Mouse (Mus musculus): ENCODE data around the gene Hmga1. TPM values are rescaled to one million over a fixed set of nuclear protein-coding genes. Genes with fewer than 3 reads are reported as not detected.
A peak's percentile ranks its signal among the peaks of the same experiment; 100 is the strongest.

Hmga1 gene
- polyA plus RNA-seq, 1 experiment from 2014 or later, result 389 TPM

DNA sequence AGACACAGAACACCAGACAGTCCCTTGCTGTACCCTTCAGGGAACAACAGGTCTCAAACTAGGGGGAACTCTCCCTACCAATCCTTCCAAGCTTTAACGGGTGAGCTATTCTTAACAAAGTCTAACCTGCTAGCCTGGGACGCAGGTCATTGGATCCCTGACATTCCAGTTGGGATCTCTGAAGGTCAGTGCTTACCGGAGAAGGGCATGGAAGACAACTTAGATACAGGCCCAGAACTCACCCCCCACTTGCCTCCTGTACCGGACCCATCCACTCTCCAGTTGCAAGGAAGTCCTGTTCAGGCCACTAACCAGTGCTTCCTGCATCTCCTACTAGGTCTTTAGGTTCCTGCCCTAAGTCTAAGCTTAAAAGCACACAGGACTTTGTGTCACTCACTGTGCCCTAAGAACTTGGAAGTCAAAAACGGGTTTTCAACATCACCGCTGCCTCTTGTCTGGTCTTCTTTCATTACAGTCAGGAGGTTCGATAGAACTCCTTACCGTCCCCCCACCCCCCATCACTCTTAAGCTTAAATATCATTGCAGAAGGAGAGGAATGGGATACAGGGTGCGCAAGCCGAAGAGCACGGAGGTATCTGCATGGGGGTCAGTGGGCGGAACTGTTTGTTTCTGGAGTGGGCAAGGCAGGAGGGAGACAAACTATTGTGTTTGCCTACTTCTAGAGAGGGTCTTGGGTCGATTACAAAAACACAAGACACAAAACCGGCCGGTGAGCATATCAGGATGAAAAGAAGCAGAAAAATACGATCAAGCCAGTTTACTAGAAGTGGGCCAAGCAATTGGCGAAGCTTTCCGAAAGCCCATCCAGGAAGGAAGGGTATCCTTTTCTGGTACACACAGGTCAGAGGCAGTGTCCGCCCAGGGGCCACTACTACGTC, 2.0 kb upstream of the Hmga1 start:
- DNase-seq (ENCODE audit: low spot score) (no peak), ATAC-seq (replicated peaks; ENCODE audit: low FRiP score, low TSS enrichment, low read depth) (no peak)
- Histone ChIP-seq H3K9me3 (ENCODE audit: control insufficient read depth, low read length) (no peaks in the 10 kb centered on the region), H3K36me3 (ENCODE audit: control insufficient read depth, insufficient read depth, low read length) (no peaks in the 10 kb centered on the region), H3K4me1 (replicated peaks; ENCODE audit: control insufficient read depth, insufficient read depth, low read length) (peaks cover 15% of the 10 kb centered on the region; the same call in 1 of the 2 replicates), H3K4me3 (ENCODE audit: low read depth, low read length) (peak overlapping the region; percentile 58), H3K9ac (ENCODE audit: low read length) (peak overlapping the region; percentile 82), H3K4me2 (ENCODE audit: low read length) (peak overlapping the region; percentile 69), H3K27me3 (replicated peaks; ENCODE audit: control insufficient read depth, insufficient read depth, low read length) (no peaks in the 10 kb centered on the region), H3K27ac (ENCODE audit: low read depth) (peak overlapping the region; percentile 92)
- 47% methylated on average over 20 of the region's 20 CpGs for WGBS

DNA sequence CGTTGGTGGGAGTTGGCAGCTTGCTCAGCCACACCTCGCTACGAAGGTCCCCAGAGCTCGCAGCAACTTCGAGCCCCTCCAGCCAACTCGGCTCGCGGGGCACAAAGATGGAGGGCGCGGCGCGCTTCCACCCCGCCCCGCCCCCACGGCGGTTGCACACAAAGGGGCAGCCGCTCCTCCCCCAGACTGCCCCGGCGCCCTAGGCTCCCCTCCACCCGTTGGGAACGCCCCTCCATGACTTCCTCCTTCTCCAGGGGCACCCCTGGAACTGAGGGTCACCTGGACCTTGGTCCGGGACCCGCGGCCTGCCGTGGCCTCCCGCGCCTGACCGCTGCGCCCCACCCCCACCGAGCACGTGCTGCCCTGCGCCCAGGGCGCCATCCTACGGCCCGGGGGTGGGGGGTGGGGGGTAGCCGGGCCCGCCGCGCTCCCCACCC, 1.2 kb upstream of the Hmga1 start:
- 2% methylated on average over 37 of the region's 39 CpGs for WGBS
- DNase-seq (ENCODE audit: low spot score), result peak; percentile 93
- peak; percentile 45 for ATAC-seq (replicated peaks; ENCODE audit: low FRiP score, low TSS enrichment, low read depth)
- Histone ChIP-seq H3K36me3 (ENCODE audit: control insufficient read depth, insufficient read depth, low read length) (0 out of 2 replicates have a peak, but pooled peaks cover 1% of the 10 kb centered on the region), H3K9me3 (ENCODE audit: control insufficient read depth, low read length) (no peaks in the 10 kb centered on the region), H3K4me1 (replicated peaks; ENCODE audit: control insufficient read depth, insufficient read depth, low read length) (peaks cover 13% of the 10 kb centered on the region), H3K4me2 (ENCODE audit: low read length) (peak overlapping the region; percentile 69), H3K9ac (ENCODE audit: low read length) (peak overlapping the region; percentile 82), H3K27me3 (replicated peaks; ENCODE audit: control insufficient read depth, insufficient read depth, low read length) (no peaks in the 10 kb centered on the region), H3K27ac (ENCODE audit: low read depth) (peak overlapping the region; percentile 92), H3K4me3 (ENCODE audit: low read depth, low read length) (peak overlapping the region; percentile 58)

DNA sequence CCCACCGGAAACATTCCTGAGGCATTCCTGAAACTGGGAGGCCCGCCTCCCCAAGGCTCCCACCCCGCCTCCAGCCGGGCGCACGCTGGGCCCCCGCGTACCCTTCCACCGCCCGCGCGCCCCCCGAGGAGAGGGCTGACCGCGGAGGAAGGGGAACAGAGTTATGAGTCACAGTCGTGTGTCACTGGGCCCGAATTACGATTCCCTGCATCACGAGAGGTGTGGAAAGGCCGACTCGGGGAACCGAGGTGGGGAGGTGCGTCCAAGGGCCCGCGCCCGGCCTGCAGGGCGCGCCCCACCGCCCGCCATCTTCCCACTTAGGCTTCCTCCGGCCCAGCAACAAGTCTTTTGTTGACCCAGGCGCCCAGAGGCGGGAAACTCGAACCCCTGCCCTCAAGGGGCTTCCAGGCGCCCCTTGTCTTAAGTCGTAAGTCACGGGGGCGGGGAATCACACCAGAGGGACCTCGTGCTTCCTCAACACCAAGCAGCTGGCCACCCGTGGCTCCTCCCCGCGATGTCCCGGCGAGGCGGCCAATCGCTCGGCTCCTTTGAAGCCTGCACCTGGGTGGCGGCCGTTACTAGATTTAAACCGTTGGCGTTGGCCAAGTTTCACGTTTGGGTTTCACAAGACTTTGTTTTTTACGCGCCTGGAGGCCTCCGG, 655 bp upstream of the Hmga1 start:
- peak overlapping the region; percentile 92 for H3K27ac ChIP-seq (ENCODE audit: low read depth)
- H3K4me1 ChIP-seq (replicated peaks; ENCODE audit: control insufficient read depth, insufficient read depth, low read length), result peaks cover 13% of the 10 kb centered on the region
- DNase-seq (ENCODE audit: low spot score) (peak; percentile 92), ATAC-seq (replicated peaks; ENCODE audit: low FRiP score, low TSS enrichment, low read depth) (peak; percentile 61)
- H3K9me3 ChIP-seq (ENCODE audit: control insufficient read depth, low read length), result no peaks in the 10 kb centered on the region
- WGBS, result 2% methylated on average over 54 of the region's 55 CpGs
- peak overlapping the region; percentile 82 for H3K9ac ChIP-seq (ENCODE audit: low read length)
- peak overlapping the region; percentile 69 for H3K4me2 ChIP-seq (ENCODE audit: low read length)
- H3K4me3 ChIP-seq (ENCODE audit: low read depth, low read length), result peak overlapping the region; percentile 58
- 0 out of 2 replicates have a peak, but pooled peaks cover 7% of the 10 kb centered on the region for H3K36me3 ChIP-seq (ENCODE audit: control insufficient read depth, insufficient read depth, low read length)
- H3K27me3 ChIP-seq (replicated peaks; ENCODE audit: control insufficient read depth, insufficient read depth, low read length), result no peaks in the 10 kb centered on the region

DNA sequence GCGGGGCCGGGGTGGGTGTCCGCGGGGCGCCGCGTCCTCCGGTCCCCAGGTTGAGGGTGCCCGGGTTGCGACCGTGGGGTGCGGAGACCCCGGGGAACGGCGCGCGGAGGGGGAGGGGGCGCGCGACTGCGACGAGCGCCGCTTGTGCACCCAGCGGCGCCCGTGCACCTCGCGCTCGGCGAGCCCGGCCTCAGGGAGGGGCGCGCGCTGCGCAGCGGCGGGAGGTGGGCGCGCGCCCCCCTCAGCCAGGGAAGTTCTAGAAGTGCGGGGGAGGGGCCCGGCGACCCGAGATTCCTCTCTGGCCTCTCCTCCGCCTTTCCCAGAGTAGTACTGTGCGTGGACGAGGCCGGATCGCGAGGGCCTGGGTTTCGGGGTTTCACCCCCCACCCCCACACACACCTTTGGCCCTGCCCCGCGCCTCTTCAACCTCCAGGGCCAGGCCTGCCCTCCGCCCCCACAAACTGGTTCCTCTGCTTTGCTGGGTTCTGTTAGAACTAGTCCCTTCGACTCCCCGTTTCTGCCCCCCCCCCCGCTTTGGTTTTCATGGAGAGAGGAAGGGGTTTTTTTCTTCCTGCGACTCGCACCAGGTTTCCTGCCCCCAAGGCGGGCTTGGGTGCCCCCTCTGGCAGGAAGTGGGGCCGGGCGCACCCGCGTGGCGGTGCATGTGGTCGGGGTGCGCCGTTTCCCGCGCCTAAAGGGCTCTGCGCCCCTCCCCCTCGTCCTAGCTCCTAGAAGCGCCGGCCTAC, 1.1 kb downstream of the Hmga1 start:
- ATAC-seq (replicated peaks; ENCODE audit: low FRiP score, low TSS enrichment, low read depth) (peak; percentile 9; the same call in 1 of the 2 replicates), DNase-seq (ENCODE audit: low spot score) (peak; percentile 82)
- Histone ChIP-seq H3K27me3 (replicated peaks; ENCODE audit: control insufficient read depth, insufficient read depth, low read length) (no peaks in the 10 kb centered on the region), H3K9me3 (ENCODE audit: control insufficient read depth, low read length) (no peaks in the 10 kb centered on the region), H3K36me3 (ENCODE audit: control insufficient read depth, insufficient read depth, low read length) (peaks cover 17% of the 10 kb centered on the region; the same call in 1 of the 2 replicates), H3K4me3 (ENCODE audit: low read depth, low read length) (peak overlapping the region; percentile 58), H3K27ac (ENCODE audit: low read depth) (peak overlapping the region; percentile 92), H3K4me1 (replicated peaks; ENCODE audit: control insufficient read depth, insufficient read depth, low read length) (peaks cover 23% of the 10 kb centered on the region), H3K9ac (ENCODE audit: low read length) (peak overlapping the region; percentile 82), H3K4me2 (ENCODE audit: low read length) (peak overlapping the region; percentile 69)
- WGBS, result under 1% methylated on average over 58 of the region's 75 CpGs

DNA sequence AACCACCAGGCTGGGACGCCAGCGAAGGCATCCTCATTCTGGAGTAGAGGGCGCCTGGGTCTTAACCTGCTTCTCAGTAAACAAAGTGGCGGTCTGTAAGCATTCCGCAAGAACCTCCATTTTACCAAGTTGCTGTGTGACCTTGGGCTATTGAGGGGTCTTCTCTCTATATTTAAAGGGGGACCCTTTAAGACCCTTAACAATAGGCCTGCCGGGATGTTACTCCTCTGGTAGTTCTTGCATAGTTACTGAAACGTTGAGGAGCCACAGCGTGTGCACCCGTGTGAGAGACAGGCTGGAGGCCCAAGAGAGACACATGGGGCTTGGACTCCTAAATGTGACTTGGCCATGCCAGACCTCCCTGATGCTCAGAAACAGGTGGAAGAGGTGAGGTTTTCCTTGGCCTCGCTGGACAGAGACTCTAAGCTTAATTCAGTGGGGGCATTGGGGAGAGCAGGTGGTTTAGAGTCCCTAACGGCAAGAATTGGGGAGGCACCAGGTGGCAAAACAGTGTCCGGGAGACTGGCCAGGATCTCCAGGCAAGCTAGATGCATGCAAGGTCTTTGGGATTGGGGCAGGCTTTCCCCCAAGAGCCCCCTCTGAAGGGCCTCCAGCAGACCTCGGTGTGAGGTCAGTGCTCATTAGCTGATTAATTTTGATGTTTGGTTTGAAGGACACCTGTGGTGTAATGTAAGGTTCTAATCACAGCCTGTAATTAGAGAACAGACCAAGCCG, 1.8 kb downstream of the Hmga1 start:
- Histone ChIP-seq H3K4me3 (ENCODE audit: low read depth, low read length) (peak overlapping the region; percentile 58), H3K36me3 (ENCODE audit: control insufficient read depth, insufficient read depth, low read length) (peaks cover 17% of the 10 kb centered on the region; the same call in 1 of the 2 replicates), H3K4me2 (ENCODE audit: low read length) (peak overlapping the region; percentile 69), H3K9ac (ENCODE audit: low read length) (peak overlapping the region; percentile 82), H3K9me3 (ENCODE audit: control insufficient read depth, low read length) (no peaks in the 10 kb centered on the region), H3K27ac (ENCODE audit: low read depth) (peak overlapping the region; percentile 92), H3K27me3 (replicated peaks; ENCODE audit: control insufficient read depth, insufficient read depth, low read length) (no peaks in the 10 kb centered on the region), H3K4me1 (replicated peaks; ENCODE audit: control insufficient read depth, insufficient read depth, low read length) (peaks cover 23% of the 10 kb centered on the region)
- DNase-seq (ENCODE audit: low spot score), result no peak
- 7% methylated on average over 14 of the region's 14 CpGs for WGBS
- no peak for ATAC-seq (replicated peaks; ENCODE audit: low FRiP score, low TSS enrichment, low read depth)

DNA sequence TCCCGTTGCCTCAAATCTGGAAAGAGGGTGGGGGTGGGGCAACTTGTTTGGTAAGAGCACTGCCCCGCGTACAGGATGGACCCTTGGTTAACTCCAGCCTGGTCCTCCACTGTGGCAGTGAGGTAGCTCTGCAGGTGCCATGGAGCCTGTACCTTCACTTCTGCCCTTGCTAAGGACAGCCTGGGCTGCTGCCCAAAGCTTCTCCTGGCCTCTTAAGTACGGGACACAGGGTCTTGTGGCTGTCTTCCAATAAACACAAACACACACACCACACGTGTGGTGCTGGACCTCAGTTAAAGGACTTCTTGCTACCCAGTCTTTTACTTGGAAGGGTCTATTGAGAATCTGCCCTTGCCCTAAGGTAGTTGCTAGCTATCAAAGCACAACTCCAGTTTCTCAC, 2.5 kb downstream of the Hmga1 start:
- Histone ChIP-seq H3K4me1 (replicated peaks; ENCODE audit: control insufficient read depth, insufficient read depth, low read length) (peaks cover 23% of the 10 kb centered on the region), H3K4me3 (ENCODE audit: low read depth, low read length) (peak overlapping the region; percentile 58), H3K9me3 (ENCODE audit: control insufficient read depth, low read length) (no peaks in the 10 kb centered on the region), H3K4me2 (ENCODE audit: low read length) (peak overlapping the region; percentile 69), H3K9ac (ENCODE audit: low read length) (no peak overlapping the region), H3K36me3 (ENCODE audit: control insufficient read depth, insufficient read depth, low read length) (peaks cover 17% of the 10 kb centered on the region; the same call in 1 of the 2 replicates), H3K27me3 (replicated peaks; ENCODE audit: control insufficient read depth, insufficient read depth, low read length) (no peaks in the 10 kb centered on the region), H3K27ac (ENCODE audit: low read depth) (no peak overlapping the region)
- WGBS, result 12% methylated on average over 5 of the region's 5 CpGs
- no peak for ATAC-seq (replicated peaks; ENCODE audit: low FRiP score, low TSS enrichment, low read depth)
- no peak for DNase-seq (ENCODE audit: low spot score)

DNA sequence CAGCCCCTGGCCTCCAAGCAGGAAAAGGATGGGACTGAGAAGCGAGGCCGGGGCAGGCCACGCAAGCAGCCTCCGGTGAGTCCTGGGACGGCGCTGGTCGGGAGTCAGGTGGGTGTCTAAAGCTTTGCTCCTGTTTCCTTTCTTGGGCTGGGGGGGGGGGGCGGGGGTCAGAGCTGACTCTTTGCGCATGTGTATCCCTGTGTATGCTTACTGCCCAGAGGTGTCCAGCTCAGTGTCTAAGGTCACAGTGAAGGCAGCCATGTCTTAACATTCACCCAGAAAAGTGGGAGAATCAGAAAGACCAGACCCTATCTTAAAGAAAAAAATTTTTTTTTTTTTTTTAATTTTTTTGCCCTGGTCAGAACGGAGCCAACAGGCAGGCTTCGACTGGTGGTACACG, 3.3 kb downstream of the Hmga1 start:
- Histone ChIP-seq H3K9ac (ENCODE audit: low read length) (no peak overlapping the region), H3K27ac (ENCODE audit: low read depth) (no peak overlapping the region), H3K27me3 (replicated peaks; ENCODE audit: control insufficient read depth, insufficient read depth, low read length) (no peaks in the 10 kb centered on the region), H3K4me1 (replicated peaks; ENCODE audit: control insufficient read depth, insufficient read depth, low read length) (peaks cover 20% of the 10 kb centered on the region), H3K4me2 (ENCODE audit: low read length) (peak overlapping the region; percentile 69; the same call in 1 of the 2 replicates), H3K36me3 (ENCODE audit: control insufficient read depth, insufficient read depth, low read length) (peaks cover 17% of the 10 kb centered on the region; the same call in 1 of the 2 replicates), H3K9me3 (ENCODE audit: control insufficient read depth, low read length) (no peaks in the 10 kb centered on the region), H3K4me3 (ENCODE audit: low read depth, low read length) (no peak overlapping the region)
- no peak for DNase-seq (ENCODE audit: low spot score)
- no peak for ATAC-seq (replicated peaks; ENCODE audit: low FRiP score, low TSS enrichment, low read depth)
- 64% methylated on average over 12 of the region's 12 CpGs for WGBS
